Mouse (Mus musculus) neural tube, embryonic 11.5 days (tissue): ENCODE results near the gene Arpc3. TPM values are rescaled to one million over a fixed set of nuclear protein-coding genes. Genes with fewer than 3 reads are reported as not detected.
A peak's percentile ranks its signal among the peaks of the same experiment; 100 is the strongest.

Source experiments
- ATAC-seq: fragments of 200-750 bp; cut with Nextera tagmentation; 2 replicates; pipeline ENCODE4 v1.8.0; 2017; ENCODE audit warnings: moderate number of reproducible peaks, mild to moderate bottlenecking, moderate TSS enrichment, moderate library complexity; ENCODE audit not compliant: insufficient read depth, low FRiP score, low TSS enrichment
- DNase-seq: peaks from one replicate; pipeline ENCODE4 v3.0.0-alpha.2; 2015; ENCODE audit warnings: low spot score
- H3K27ac ChIP-seq: fragments of 300-500 bp; sonication (generic); 2 replicates; pipeline ENCODE4 v1.5.1; 2014; ENCODE audit warnings: low read depth, mild to moderate bottlenecking, low read length
- H3K27me3 ChIP-seq: fragments of 300-500 bp; sonication (generic); 2 replicates; pipeline ENCODE4 v1.6.1; 2014; ENCODE audit warnings: mild to moderate bottlenecking, low read length, mixed read lengths; ENCODE audit not compliant: control insufficient read depth, insufficient read depth
- H3K36me3 ChIP-seq: fragments of 300-500 bp; sonication (generic); 2 replicates; pipeline ENCODE4 v1.6.1; 2014; ENCODE audit warnings: mild to moderate bottlenecking, low read length, moderate library complexity, mixed read lengths; ENCODE audit not compliant: control insufficient read depth, insufficient read depth
- H3K4me1 ChIP-seq: fragments of 300-500 bp; sonication (generic); 2 replicates; pipeline ENCODE4 v1.6.1; 2014; ENCODE audit warnings: low read length, mixed read lengths; ENCODE audit not compliant: control insufficient read depth, insufficient read depth
- H3K4me2 ChIP-seq: fragments of 300-500 bp; sonication (generic); 2 replicates; pipeline ENCODE4 v1.6.1; 2014; ENCODE audit warnings: low read depth, mild to moderate bottlenecking, moderate library complexity
- H3K4me3 ChIP-seq: fragments of 300-500 bp; sonication (generic); 2 replicates; pipeline ENCODE4 v1.5.1; 2014; ENCODE audit warnings: low read depth, low read length
- H3K9ac ChIP-seq: fragments of 300-500 bp; sonication (generic); 2 replicates; pipeline ENCODE4 v1.6.1; 2014; ENCODE audit warnings: mild to moderate bottlenecking, low read length
- H3K9me3 ChIP-seq: fragments of 300-500 bp; sonication (generic); 2 replicates; pipeline ENCODE4 v1.6.1; 2016; ENCODE audit warnings: low read length; ENCODE audit not compliant: control insufficient read depth
- WGBS: fragments of 180-500 bp; shearing (Covaris S2); extraction: QIAGEN DNeasy Blood & Tissue Kit; methylation state at CpG from one replicate; pipeline ENCODE4 v1.1.7; 2014; 5-methylcytosine and 5-hydroxymethylcytosine counted together
- polyA plus RNA-seq: library from polyadenylated mRNA; unstranded; fragments of >200 nt; fragmentation: Nextera tagmentation; extraction: Ambion mirVana; gene quantifications from 2 replicates; pipeline ENCODE4 v1.2.1, GENCODE M21; 2014

Gene Arpc3
- polyA plus RNA-seq, 1 experiment from 2014 or later: 67.4 TPM

- Histone ChIP-seq H3K36me3 (peaks cover 15% of the 10 kb centered on the region), H3K4me3 (peak within 1 kb of the TSS; percentile 76), H3K9ac (peak within 1 kb of the TSS; percentile 75), H3K27me3 (no peaks in the 10 kb centered on the region), H3K9me3 (no peaks in the 10 kb centered on the region), H3K27ac (peak within 1 kb of the TSS; percentile 93), H3K4me1 (0 out of 2 replicates have a peak, but pooled peaks cover 2% of the 10 kb centered on the region), H3K4me2 (peak within 1 kb of the TSS; percentile 70)
- ATAC-seq: peak; percentile 91
- WGBS: under 1% methylated on average over 53 of the region's 53 CpGs
- DNase-seq: peak; percentile 100
Observed at GRCm38 (mm10) chr5:122372192-122372769, 19.4 kb upstream of the Arpc3 start, which contains the start of gene Fam216a. Gene Fam216a, minus strand, starts transcription at chr5:122372364.

- peak overlapping the region; percentile 76 for H3K4me3 ChIP-seq
- peak overlapping the region; percentile 75 for H3K9ac ChIP-seq
- H3K36me3 ChIP-seq: peaks cover 10% of the 10 kb centered on the region
- no peaks in the 10 kb centered on the region for H3K9me3 ChIP-seq
- ATAC-seq: no peak
- peak overlapping the region; percentile 93; the same call in 1 of the 2 replicates for H3K27ac ChIP-seq
- 10% methylated on average over 5 of the region's 5 CpGs for WGBS
- peak overlapping the region; percentile 70 for H3K4me2 ChIP-seq
- no peaks in the 10 kb centered on the region for H3K27me3 ChIP-seq
- 0 out of 2 replicates have a peak, but pooled peaks cover 2% of the 10 kb centered on the region for H3K4me1 ChIP-seq
- DNase-seq: no peak
Observed at GRCm38 (mm10) chr5:122372878-122373277, 18.8 kb upstream of the Arpc3 start.

GRCm38 (mm10) chr5:122377101-122377833, 14.4 kb upstream of the Arpc3 start:
- no peaks in the 10 kb centered on the region for H3K9me3 ChIP-seq
- 91% methylated on average over 4 of the region's 4 CpGs for WGBS
- no peak for ATAC-seq
- H3K27ac ChIP-seq: no peak overlapping the region
- no peak overlapping the region for H3K9ac ChIP-seq
- H3K4me2 ChIP-seq: no peak overlapping the region
- peaks cover 12% of the 10 kb centered on the region for H3K36me3 ChIP-seq
- H3K4me3 ChIP-seq: no peak overlapping the region
- H3K4me1 ChIP-seq: 0 out of 2 replicates have a peak, but pooled peaks cover 2% of the 10 kb centered on the region
- DNase-seq: no peak
- H3K27me3 ChIP-seq: no peaks in the 10 kb centered on the region

DNA sequence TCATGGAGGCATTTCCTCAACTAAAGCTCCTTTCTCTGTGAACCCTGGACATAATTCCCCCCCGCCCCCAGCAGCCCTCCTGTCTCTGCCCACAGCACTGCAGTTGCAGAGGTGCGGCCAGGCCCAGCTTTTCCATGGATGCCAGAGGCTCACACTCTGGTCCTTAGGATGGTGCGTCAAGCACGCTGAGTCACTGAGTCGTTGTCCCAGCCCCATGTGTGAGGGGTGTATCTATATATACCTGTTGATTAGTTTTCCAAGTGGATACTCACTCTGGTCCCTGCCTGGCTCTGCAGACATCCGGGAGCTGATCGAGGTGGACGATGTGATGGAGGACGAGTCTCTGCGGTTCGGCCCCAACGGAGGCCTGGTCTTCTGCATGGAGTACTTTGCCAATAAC, 13.5 kb upstream of the Arpc3 start:
- WGBS: 93% methylated on average over 12 of the region's 12 CpGs
- no peak overlapping the region for H3K27ac ChIP-seq
- 0 out of 2 replicates have a peak, but pooled peaks cover 2% of the 10 kb centered on the region for H3K4me1 ChIP-seq
- peaks cover 15% of the 10 kb centered on the region for H3K36me3 ChIP-seq
- no peak overlapping the region for H3K9ac ChIP-seq
- no peaks in the 10 kb centered on the region for H3K9me3 ChIP-seq
- ATAC-seq: no peak
- H3K4me2 ChIP-seq: no peak overlapping the region
- H3K4me3 ChIP-seq: no peak overlapping the region
- DNase-seq: no peak
- no peaks in the 10 kb centered on the region for H3K27me3 ChIP-seq

DNA sequence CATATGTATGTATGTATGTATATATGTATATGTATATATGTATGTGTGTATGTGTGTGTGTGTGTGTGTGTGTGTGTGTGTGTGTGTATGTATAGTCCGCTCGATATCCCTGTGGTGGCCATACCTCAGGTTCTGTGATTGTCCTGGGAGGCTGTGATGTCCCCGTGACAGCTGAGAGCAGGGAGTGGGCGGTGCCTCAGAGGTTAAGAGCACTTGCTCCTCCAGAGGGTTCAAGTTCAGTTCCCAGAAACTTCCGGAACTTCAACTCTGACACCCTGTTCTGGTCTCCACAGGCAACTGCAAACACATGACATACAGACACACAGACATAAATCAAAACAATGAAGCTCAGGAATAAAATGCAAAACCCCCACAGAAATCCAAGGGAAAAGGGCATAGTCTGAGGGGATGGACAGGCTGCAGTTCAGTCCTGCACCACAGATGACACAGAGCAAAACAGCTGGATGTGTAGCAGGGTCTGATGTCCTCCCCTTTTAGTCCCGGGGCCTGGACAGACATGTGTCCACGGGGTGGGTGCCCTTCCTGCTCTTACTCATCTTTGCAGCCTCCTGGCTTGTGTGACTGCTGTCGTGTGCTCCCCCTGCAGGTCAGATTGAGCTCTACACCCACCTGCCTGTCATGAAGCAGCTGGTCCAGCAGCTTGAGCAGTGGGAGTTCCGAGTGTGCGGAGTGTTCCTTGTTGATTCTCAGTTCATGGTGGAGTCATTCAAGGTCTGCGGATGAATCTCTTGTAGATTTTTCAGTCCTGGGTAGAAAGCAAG, 12.1 kb upstream of the Arpc3 start:
- no peak overlapping the region for H3K9ac ChIP-seq
- H3K4me2 ChIP-seq: no peak overlapping the region
- no peaks in the 10 kb centered on the region for H3K4me1 ChIP-seq
- no peak overlapping the region for H3K4me3 ChIP-seq
- H3K27me3 ChIP-seq: no peaks in the 10 kb centered on the region
- no peak for ATAC-seq
- peaks cover 15% of the 10 kb centered on the region for H3K36me3 ChIP-seq
- no peaks in the 10 kb centered on the region for H3K9me3 ChIP-seq
- 58% methylated on average over 11 of the region's 11 CpGs for WGBS
- peak; percentile 84 for DNase-seq
- H3K27ac ChIP-seq: no peak overlapping the region

- 84% methylated on average over 5 of the region's 5 CpGs for WGBS
- Histone ChIP-seq H3K4me1 (no peaks in the 10 kb centered on the region), H3K36me3 (no peaks in the 10 kb centered on the region), H3K27ac (no peak overlapping the region), H3K27me3 (no peaks in the 10 kb centered on the region), H3K4me3 (no peak overlapping the region), H3K9ac (no peak overlapping the region), H3K4me2 (no peak overlapping the region), H3K9me3 (no peaks in the 10 kb centered on the region)
- ATAC-seq: no peak
- DNase-seq: no peak
Observed at GRCm38 (mm10) chr5:122390006-122390405, 1.7 kb upstream of the Arpc3 start.

GRCm38 (mm10) chr5:122390671-122391070, 1.0 kb upstream of the Arpc3 start:
- ATAC-seq: no peak
- Histone ChIP-seq H3K4me1 (no peaks in the 10 kb centered on the region), H3K9me3 (no peaks in the 10 kb centered on the region), H3K4me3 (no peak overlapping the region), H3K9ac (no peak overlapping the region), H3K27me3 (no peaks in the 10 kb centered on the region), H3K36me3 (no peaks in the 10 kb centered on the region), H3K4me2 (no peak overlapping the region), H3K27ac (no peak overlapping the region)
- no peak for DNase-seq

- H3K27ac ChIP-seq: no peak overlapping the region
- no peaks in the 10 kb centered on the region for H3K27me3 ChIP-seq
- 53% methylated on average over 15 of the region's 16 CpGs for WGBS
- peak overlapping the region; percentile 51; the same call in 1 of the 2 replicates for H3K9ac ChIP-seq
- no peaks in the 10 kb centered on the region for H3K9me3 ChIP-seq
- H3K4me2 ChIP-seq: peak overlapping the region; percentile 64
- ATAC-seq (no peak), DNase-seq (no peak)
- H3K36me3 ChIP-seq: no peaks in the 10 kb centered on the region
- no peaks in the 10 kb centered on the region for H3K4me1 ChIP-seq
- H3K4me3 ChIP-seq: peak overlapping the region; percentile 56; the same call in 1 of the 2 replicates
Observed at GRCm38 (mm10) chr5:122391178-122391785, 396 bp upstream of the Arpc3 start.
